Mouse (Mus musculus) olfactory bulb, adult 2 months (tissue): Measurements from ENCODE around the gene Tmem117. TPM values are rescaled to one million over a fixed set of nuclear protein-coding genes. Genes with fewer than 3 reads are reported as not detected.

Source experiments
- H3K27ac ChIP-seq: fragments of 200-500 bp; 2 replicates; pipeline ENCODE4 v1.5.1; 2012; ENCODE audit warnings: low read depth, low read length; ENCODE audit not compliant: insufficient read depth
- H3K4me1 ChIP-seq: fragments of 200-500 bp; 2 replicates; pipeline ENCODE4 v1.6.1; 2012; ENCODE audit warnings: low read length; ENCODE audit not compliant: control insufficient read depth, insufficient read depth
- H3K4me3 ChIP-seq: fragments of 200-500 bp; 2 replicates; pipeline ENCODE4 v1.5.1; 2012; ENCODE audit warnings: mild to moderate bottlenecking, low read depth, low read length, moderate library complexity; ENCODE audit not compliant: insufficient read depth
- CTCF ChIP-seq: fragments of 200-500 bp; IDR thresholded peaks from 2 replicates; pipeline ENCODE4 v1.5.1; 2012; ENCODE audit warnings: low read depth, mild to moderate bottlenecking, low read length, moderate library complexity; ENCODE audit not compliant: insufficient read depth
- POLR2A ChIP-seq: fragments of 200-500 bp; IDR thresholded peaks from 2 replicates; pipeline ENCODE4 v1.6.1; 2012; ENCODE audit warnings: mild to moderate bottlenecking, low read depth, low read length, moderate library complexity; ENCODE audit not compliant: insufficient read depth
- WGBS: fragments of 180-500 bp; shearing (Covaris S2); methylation state at CpG from one replicate; pipeline ENCODE4 v1.1.7; 2018; 5-methylcytosine and 5-hydroxymethylcytosine counted together
- polyA plus RNA-seq: library from polyadenylated mRNA; stranded (reverse); fragments of >200 nt; gene quantifications from 2 replicates; pipeline ENCODE4 v1.2.4, GENCODE M21; 2012; ENCODE audit warnings: low replicate concordance; ENCODE audit not compliant: missing spikeins, insufficient read depth, insufficient read length

Tmem117 gene
- polyA plus RNA-seq, 1 experiment, result not detected

DNA sequence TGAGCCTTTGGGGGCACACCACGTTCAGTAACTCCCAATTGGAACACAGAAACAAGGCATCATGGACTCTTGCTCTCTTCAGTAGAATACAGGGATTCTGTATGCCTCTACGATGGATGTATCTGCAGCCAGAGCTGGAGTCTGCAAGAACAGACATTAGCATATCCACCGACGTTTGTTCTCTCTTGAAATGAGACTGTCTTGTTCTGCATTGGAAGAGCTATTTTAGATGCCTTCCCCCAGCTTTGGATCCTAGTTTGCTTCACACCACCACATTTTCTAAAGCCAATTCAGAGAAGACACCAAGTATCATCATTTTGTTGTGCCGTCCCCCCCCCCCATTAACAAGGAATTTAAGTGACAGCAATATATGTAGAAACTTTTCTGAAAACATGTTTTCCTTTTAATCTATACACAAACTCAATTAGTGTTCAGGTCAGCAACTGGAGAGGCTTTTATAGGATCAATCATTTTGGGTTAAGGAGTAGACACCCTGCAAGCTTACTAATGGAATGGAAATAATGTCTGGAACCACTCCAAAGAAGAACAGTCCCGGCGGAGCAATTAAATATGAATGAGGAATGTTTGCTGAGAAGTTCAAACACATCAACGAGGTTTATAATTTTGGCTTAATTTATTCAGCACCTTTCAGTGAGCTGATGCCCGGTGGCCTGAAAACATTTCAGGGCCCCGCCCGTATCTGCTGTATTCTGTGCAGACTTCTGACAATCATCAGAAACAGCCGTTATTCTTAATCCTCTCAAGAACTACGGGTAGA, 339.6 kb downstream of the Tmem117 start:
- TF ChIP-seq POLR2A, result no peak
- TF ChIP-seq CTCF, result no peak
- no peak overlapping the region for H3K4me3 ChIP-seq
- H3K27ac ChIP-seq, result no peak overlapping the region

GRCm38 (mm10) chr15:94981798-94982197, 352.8 kb downstream of the Tmem117 start:
- Histone ChIP-seq H3K4me1 (no peaks in the 10 kb centered on the region), H3K27ac (no peak overlapping the region), H3K4me3 (no peak overlapping the region)
- 95% methylated on average over 4 of the region's 4 CpGs for WGBS
- TF ChIP-seq CTCF, result no peak

More for the DNA sequence above, 339.6 kb downstream of the Tmem117 start:
- H3K4me1 ChIP-seq, result no peaks in the 10 kb centered on the region
- 66% methylated on average over 13 of the region's 13 CpGs for whole genome bisulfite sequencing

DNA sequence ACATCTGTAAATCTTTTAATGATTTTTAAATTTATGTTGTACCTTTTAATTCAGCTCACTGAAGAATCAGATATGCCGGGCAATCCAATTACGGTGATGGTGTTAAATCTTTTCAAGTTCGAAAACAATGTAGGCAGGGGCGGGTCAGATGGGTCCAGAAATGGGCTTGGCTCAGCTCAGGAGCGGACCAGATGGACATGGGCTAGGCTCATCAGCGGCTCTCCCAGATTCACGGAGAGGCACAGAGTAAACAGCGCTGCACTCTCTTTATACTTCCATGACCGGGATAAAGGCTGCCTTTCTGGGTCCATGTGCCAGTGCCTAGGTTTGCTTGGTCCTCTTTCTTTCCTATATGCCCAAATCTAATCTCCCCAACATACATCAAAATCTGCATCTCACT, 366.3 kb downstream of the Tmem117 start:
- H3K4me3 ChIP-seq, result no peak overlapping the region
- H3K4me1 ChIP-seq, result no peaks in the 10 kb centered on the region
- 95% methylated on average over 9 of the region's 9 CpGs for WGBS
- H3K27ac ChIP-seq, result no peak overlapping the region
- TF ChIP-seq POLR2A, result no peak
- no peak for TF ChIP-seq CTCF

- H3K27ac ChIP-seq, result no peak overlapping the region
These were observed 376.2 kb downstream of the Tmem117 start for GRCm38 (mm10) chr15:95005121-95005824.

DNA sequence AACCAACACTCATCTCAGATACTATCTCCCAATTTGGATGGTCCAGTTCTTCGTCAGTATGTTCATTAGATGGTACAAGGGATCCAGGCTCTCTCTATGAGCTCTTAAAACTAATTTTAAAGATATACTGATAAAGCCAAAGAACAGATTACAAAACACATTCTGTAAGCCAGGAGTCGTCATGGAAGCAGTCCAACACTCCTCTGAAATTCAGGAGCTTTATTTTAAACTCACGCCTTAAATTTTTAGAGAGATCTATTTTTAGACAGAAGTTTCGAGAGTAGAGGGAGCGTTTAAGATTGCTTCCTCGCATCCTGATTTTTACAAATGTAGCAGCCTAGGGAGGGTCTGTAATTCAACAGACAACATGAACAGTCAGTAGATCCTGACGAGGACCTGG, 393.2 kb downstream of the Tmem117 start:
- no peaks in the 10 kb centered on the region for H3K4me1 ChIP-seq
- no peak overlapping the region for H3K27ac ChIP-seq
- no peak for TF ChIP-seq POLR2A
- no peak for TF ChIP-seq CTCF
- WGBS, result 49% methylated on average over 7 of the region's 7 CpGs
- no peak overlapping the region for H3K4me3 ChIP-seq

More at GRCm38 (mm10) chr15:95005121-95005824, 376.2 kb downstream of the Tmem117 start:
- H3K4me1 ChIP-seq, result no peaks in the 10 kb centered on the region
- no peak overlapping the region for H3K4me3 ChIP-seq
- WGBS, result 46% methylated on average over 8 of the region's 8 CpGs
- no peak for TF ChIP-seq CTCF
- TF ChIP-seq POLR2A, result no peak

DNA sequence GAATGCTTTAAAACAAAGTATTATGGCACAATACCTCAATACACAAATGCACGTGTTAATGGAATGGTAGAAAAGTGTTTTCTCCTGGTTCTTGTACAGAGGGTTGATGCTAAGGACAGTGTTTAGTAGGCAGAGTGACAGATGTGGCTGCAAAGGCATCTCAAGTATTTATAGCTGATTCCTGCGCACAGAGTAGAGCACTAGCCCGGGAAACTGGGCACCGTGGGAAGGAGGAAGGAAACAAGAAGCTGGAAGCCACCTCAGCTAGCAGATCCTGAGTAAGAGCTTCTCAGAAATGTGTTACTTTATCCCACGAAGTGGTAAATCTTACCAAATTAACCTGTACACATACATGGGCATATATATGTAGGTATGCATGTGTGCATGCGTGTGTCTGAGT, 395.4 kb downstream of the Tmem117 start:
- no peak overlapping the region for H3K27ac ChIP-seq
- no peak overlapping the region for H3K4me3 ChIP-seq
- 82% methylated on average over 6 of the region's 6 CpGs for WGBS
- TF ChIP-seq POLR2A (no peak), CTCF (no peak)
- no peaks in the 10 kb centered on the region for H3K4me1 ChIP-seq

DNA sequence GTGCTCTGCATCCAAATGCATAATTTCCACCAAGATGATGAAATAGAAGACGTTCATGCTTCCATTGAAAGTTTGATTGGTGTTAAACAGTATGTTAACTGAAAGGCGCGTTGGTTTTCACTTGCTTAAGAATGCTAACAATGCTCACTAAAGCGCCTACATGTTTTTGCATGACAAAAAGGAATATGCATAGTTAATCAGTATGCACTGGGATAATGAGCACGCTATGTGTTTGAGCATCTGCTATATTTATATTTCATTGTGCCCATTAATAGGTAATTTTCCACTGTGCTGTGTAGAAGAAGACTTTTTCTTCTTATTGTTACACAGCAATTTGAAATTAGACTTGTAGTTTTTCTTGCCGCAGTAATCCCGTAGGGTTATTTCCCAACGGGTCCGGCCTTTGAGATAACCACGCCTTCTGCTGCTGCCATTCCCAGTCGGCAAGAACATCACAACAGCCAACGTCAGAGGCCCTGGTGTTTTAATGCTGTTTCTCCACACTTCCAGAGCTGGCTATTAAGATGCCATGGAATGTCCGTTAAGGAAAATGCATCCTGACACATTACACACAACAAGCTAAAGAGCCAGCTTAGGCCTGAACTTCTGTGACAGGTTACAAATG, 399.9 kb downstream of the Tmem117 start:
- H3K4me3 ChIP-seq, result no peak overlapping the region
- H3K27ac ChIP-seq, result no peak overlapping the region
- no peaks in the 10 kb centered on the region for H3K4me1 ChIP-seq
- TF ChIP-seq CTCF (no peak), POLR2A (no peak)
- WGBS, result 50% methylated on average over 13 of the region's 13 CpGs

DNA sequence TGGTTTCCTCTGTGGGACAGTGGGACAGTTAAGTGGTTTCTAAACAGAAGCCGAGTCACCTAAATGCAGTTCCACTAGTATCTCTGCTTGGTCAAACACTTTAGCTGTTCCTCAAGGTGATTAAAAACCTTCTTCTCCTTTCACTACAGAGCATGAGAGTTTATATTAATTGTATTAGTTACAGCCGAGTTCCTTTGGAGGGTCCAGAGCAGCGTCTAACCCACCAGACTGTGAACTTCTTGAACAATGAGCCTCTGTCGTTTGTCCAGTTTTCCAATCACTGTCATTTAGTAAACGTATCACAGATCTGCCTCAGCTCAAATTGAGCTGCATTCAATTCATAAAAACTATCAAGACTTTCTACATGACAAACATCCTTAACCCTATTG, 400.4 kb downstream of the Tmem117 start:
- no peak overlapping the region for H3K27ac ChIP-seq
- H3K4me1 ChIP-seq, result no peaks in the 10 kb centered on the region
- no peak overlapping the region for H3K4me3 ChIP-seq
- WGBS, result 72% methylated on average over 5 of the region's 5 CpGs
- TF ChIP-seq CTCF (no peak), POLR2A (no peak)

DNA sequence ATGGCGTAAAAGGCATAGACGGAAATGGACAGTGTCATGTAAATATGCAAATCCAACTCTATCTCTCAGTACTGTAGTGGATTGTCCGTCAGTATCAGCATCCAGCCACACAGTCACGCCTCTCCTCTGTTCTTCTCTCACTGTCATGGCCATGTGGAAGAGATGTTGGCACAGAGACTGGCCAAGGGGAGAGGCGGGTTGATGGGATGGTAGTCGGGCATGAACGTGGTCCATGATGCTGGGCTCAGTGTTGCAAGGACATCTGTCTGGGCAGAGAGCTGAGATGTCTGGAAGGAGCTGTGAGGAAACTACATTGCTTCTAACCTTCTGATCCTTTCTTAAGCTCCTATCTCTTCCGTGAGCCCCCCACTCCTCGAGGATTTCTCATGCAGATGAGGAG, 413.4 kb downstream of the Tmem117 start:
- WGBS, result 94% methylated on average over 9 of the region's 9 CpGs
- H3K4me3 ChIP-seq, result no peak overlapping the region
- no peak overlapping the region for H3K27ac ChIP-seq
- TF ChIP-seq CTCF, result no peak
- 0 out of 2 replicates have a peak, but pooled peaks cover 2% of the 10 kb centered on the region for H3K4me1 ChIP-seq

DNA sequence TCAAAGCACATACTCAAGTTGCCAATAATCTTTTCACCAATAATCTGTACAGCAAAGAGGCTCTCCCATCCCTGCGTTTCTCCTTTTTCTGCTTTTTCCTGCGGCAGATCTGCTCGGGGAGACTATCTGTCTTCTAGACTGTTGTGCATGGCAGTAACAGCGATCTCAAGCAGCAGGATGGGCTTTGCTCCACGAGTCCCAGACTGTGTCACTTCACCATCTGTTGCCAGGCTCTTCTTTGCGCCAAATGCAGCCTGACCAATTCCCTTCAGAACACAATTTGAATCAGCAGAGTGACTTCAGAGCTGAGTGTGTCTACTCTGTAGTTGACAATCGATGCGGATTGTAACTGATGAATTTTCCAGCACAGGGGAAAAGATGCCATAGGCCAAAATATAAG, 415.0 kb downstream of the Tmem117 start:
- H3K4me1 ChIP-seq, result no peaks in the 10 kb centered on the region
- H3K27ac ChIP-seq, result no peak overlapping the region
- no peak overlapping the region for H3K4me3 ChIP-seq
- TF ChIP-seq CTCF (no peak), POLR2A (no peak)
- 79% methylated on average over 8 of the region's 8 CpGs for WGBS
